Mouse (Mus musculus) kidney, embryonic 14.5 days (tissue): ENCODE data around the gene Gprin1. TPM values are rescaled to one million over a fixed set of nuclear protein-coding genes. Genes with fewer than 3 reads are reported as not detected.

Experiments
- ATAC-seq: fragments of 200-750 bp; cut with Nextera tagmentation; 2 replicates; pipeline ENCODE4 v1.8.0; 2017; ENCODE audit warnings: moderate number of reproducible peaks, mild to moderate bottlenecking, moderate TSS enrichment, moderate library complexity; ENCODE audit not compliant: low FRiP score, low TSS enrichment
- H3K27ac ChIP-seq: fragments of 300-500 bp; sonication (generic); 2 replicates; pipeline ENCODE4 v1.5.1; 2014; ENCODE audit warnings: low read depth, mild to moderate bottlenecking, low read length, moderate library complexity, mixed read lengths
- H3K27me3 ChIP-seq: fragments of 300-500 bp; sonication (generic); 2 replicates; pipeline ENCODE4 v1.6.1; 2014; ENCODE audit warnings: mild to moderate bottlenecking, low read length; ENCODE audit not compliant: control insufficient read depth, insufficient read depth
- H3K36me3 ChIP-seq: fragments of 300-500 bp; sonication (generic); 2 replicates; pipeline ENCODE4 v1.6.1; 2014; ENCODE audit warnings: low read length, mixed read lengths; ENCODE audit not compliant: control insufficient read depth, insufficient read depth
- H3K4me1 ChIP-seq: fragments of 300-500 bp; sonication (generic); 2 replicates; pipeline ENCODE4 v1.6.1; 2014; ENCODE audit warnings: low read length, mixed read lengths; ENCODE audit not compliant: control insufficient read depth, insufficient read depth
- H3K4me2 ChIP-seq: fragments of 300-500 bp; sonication (generic); replicated peaks from 2 replicates; pipeline ENCODE4 v1.6.1; 2014; ENCODE audit warnings: low read depth, mild to moderate bottlenecking, low read length
- H3K4me3 ChIP-seq: fragments of 300-500 bp; sonication (generic); 2 replicates; pipeline ENCODE4 v1.5.1; 2014; ENCODE audit warnings: mild to moderate bottlenecking, low read length
- H3K9ac ChIP-seq: fragments of 300-500 bp; sonication (generic); 2 replicates; pipeline ENCODE4 v1.6.1; 2014; ENCODE audit warnings: low read depth, mild to moderate bottlenecking, low read length, moderate library complexity
- H3K9me3 ChIP-seq: fragments of 300-500 bp; sonication (generic); 2 replicates; pipeline ENCODE4 v1.6.1; 2016; ENCODE audit warnings: low read length; ENCODE audit not compliant: control insufficient read depth
- WGBS: fragments of 180-500 bp; shearing (Covaris S2); extraction: QIAGEN DNeasy Blood & Tissue Kit; methylation state at CpG from one replicate; pipeline ENCODE4 v1.1.7; 2014; 5-methylcytosine and 5-hydroxymethylcytosine counted together
- polyA plus RNA-seq: library from polyadenylated mRNA; unstranded; fragments of >200 nt; fragmentation: Nextera tagmentation; extraction: Ambion mirVana; gene quantifications from 2 replicates; pipeline ENCODE4 v1.2.1, GENCODE M21; 2014

Gene Gprin1
- polyA plus RNA-seq, 1 experiment from 2014 or later: 0.41 TPM

DNA sequence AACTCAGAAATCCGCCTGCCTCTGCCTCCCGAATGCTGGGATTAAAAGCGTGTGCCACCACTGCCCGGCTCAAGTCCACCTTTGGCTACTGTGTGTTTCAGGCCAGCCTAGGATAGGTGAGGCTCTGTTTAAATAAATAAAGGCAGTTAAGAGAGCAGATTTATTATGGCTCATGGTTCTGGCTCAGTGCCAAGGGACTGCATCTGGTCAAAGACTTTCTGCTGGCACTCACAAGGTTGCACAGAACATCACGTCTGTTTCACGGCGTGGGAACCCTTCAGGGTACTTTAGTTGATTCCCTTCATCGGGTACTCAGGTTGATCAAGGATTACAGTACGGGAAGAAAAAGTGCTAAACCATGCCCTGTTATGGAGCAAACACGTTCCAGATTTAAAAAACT is 34.7 kb downstream of the Gprin1 start:
- H3K4me3 ChIP-seq: no peak overlapping the region

GRCm38 (mm10) chr13:54714393-54714792 is 35.3 kb downstream of the Gprin1 start:
- no peak overlapping the region for H3K4me2 ChIP-seq
- no peaks in the 10 kb centered on the region for H3K4me1 ChIP-seq
- 43% methylated on average over 4 of the region's 4 CpGs for WGBS
- no peak overlapping the region for H3K9ac ChIP-seq
- no peaks in the 10 kb centered on the region for H3K9me3 ChIP-seq
- H3K36me3 ChIP-seq: no peaks in the 10 kb centered on the region
- no peak overlapping the region for H3K4me3 ChIP-seq
- H3K27ac ChIP-seq: no peak overlapping the region
- no peak for ATAC-seq
- no peaks in the 10 kb centered on the region for H3K27me3 ChIP-seq

More for the DNA sequence above, 34.7 kb downstream of the Gprin1 start:
- H3K27ac ChIP-seq: no peak overlapping the region
- H3K27me3 ChIP-seq: no peaks in the 10 kb centered on the region
- no peak overlapping the region for H3K9ac ChIP-seq
- WGBS: 72% methylated on average over 10 of the region's 10 CpGs
- no peaks in the 10 kb centered on the region for H3K36me3 ChIP-seq
- H3K4me2 ChIP-seq: no peak overlapping the region
- H3K4me1 ChIP-seq: no peaks in the 10 kb centered on the region
- ATAC-seq: no peak
- no peaks in the 10 kb centered on the region for H3K9me3 ChIP-seq

GRCm38 (mm10) chr13:54710866-54711265 is 38.8 kb downstream of the Gprin1 start:
- no peak overlapping the region for H3K9ac ChIP-seq
- no peaks in the 10 kb centered on the region for H3K4me1 ChIP-seq
- no peak overlapping the region for H3K27ac ChIP-seq
- no peak overlapping the region for H3K4me3 ChIP-seq
- H3K4me2 ChIP-seq: no peak overlapping the region
- no peaks in the 10 kb centered on the region for H3K36me3 ChIP-seq
- H3K9me3 ChIP-seq: no peaks in the 10 kb centered on the region
- 86% methylated on average over 3 of the region's 3 CpGs for WGBS
- no peaks in the 10 kb centered on the region for H3K27me3 ChIP-seq
- ATAC-seq: no peak

GRCm38 (mm10) chr13:54704890-54705289 is 44.8 kb downstream of the Gprin1 start:
- Histone ChIP-seq H3K9me3 (no peaks in the 10 kb centered on the region), H3K27me3 (no peaks in the 10 kb centered on the region), H3K27ac (no peak overlapping the region), H3K4me1 (no peaks in the 10 kb centered on the region), H3K36me3 (no peaks in the 10 kb centered on the region), H3K4me2 (no peak overlapping the region), H3K9ac (no peak overlapping the region), H3K4me3 (no peak overlapping the region)
- WGBS: 32% methylated on average over 6 of the region's 6 CpGs
- ATAC-seq: no peak

- Histone ChIP-seq H3K27me3 (no peaks in the 10 kb centered on the region), H3K4me1 (no peaks in the 10 kb centered on the region), H3K4me3 (no peak overlapping the region), H3K9ac (no peak overlapping the region), H3K9me3 (no peaks in the 10 kb centered on the region), H3K4me2 (no peak overlapping the region), H3K36me3 (no peaks in the 10 kb centered on the region), H3K27ac (no peak overlapping the region)
- no peak for ATAC-seq
- WGBS: 69% methylated on average over 7 of the region's 7 CpGs
These were observed 47.2 kb downstream of the Gprin1 start for GRCm38 (mm10) chr13:54702507-54702906.

- H3K4me3 ChIP-seq: no peak within 1 kb of the TSS
- H3K4me1 ChIP-seq: no peaks in the 10 kb centered on the region
- H3K36me3 ChIP-seq: no peaks in the 10 kb centered on the region
- H3K4me2 ChIP-seq: no peak within 1 kb of the TSS
- WGBS: 50% methylated on average over 5 of the region's 5 CpGs
- no peaks in the 10 kb centered on the region for H3K27me3 ChIP-seq
- no peak within 1 kb of the TSS; the same call in 1 of the 2 replicates for H3K27ac ChIP-seq
- no peak within 1 kb of the TSS for H3K9ac ChIP-seq
- ATAC-seq: peak; percentile 83
- no peaks in the 10 kb centered on the region for H3K9me3 ChIP-seq
These were observed 48.4 kb downstream of the Gprin1 start, which contains the start of gene Cdhr2 for GRCm38 (mm10) chr13:54701243-54701642. TSS of gene Cdhr2 (plus strand) at chr13:54701461.

- no peaks in the 10 kb centered on the region for H3K36me3 ChIP-seq
- no peak overlapping the region for H3K4me3 ChIP-seq
- ATAC-seq: no peak
- H3K9ac ChIP-seq: no peak overlapping the region
- peaks cover 12% of the 10 kb centered on the region for H3K4me1 ChIP-seq
- 90% methylated on average over 11 of the region's 11 CpGs for WGBS
- no peak overlapping the region for H3K4me2 ChIP-seq
- H3K9me3 ChIP-seq: no peaks in the 10 kb centered on the region
- H3K27ac ChIP-seq: no peak overlapping the region
- no peaks in the 10 kb centered on the region for H3K27me3 ChIP-seq
These were observed 54.0 kb downstream of the Gprin1 start for GRCm38 (mm10) chr13:54695479-54696230.

GRCm38 (mm10) chr13:54694348-54695060 is 55.2 kb downstream of the Gprin1 start:
- H3K27me3 ChIP-seq: no peaks in the 10 kb centered on the region
- H3K4me3 ChIP-seq: peak overlapping the region; percentile 88
- WGBS: 17% methylated on average over 26 of the region's 26 CpGs
- no peaks in the 10 kb centered on the region for H3K36me3 ChIP-seq
- peak; percentile 78 for ATAC-seq
- H3K27ac ChIP-seq: peak overlapping the region; percentile 94
- H3K4me2 ChIP-seq: peak overlapping the region; percentile 53
- no peaks in the 10 kb centered on the region for H3K9me3 ChIP-seq
- H3K4me1 ChIP-seq: peaks cover 12% of the 10 kb centered on the region
- H3K9ac ChIP-seq: peak overlapping the region; percentile 64
